Mouse (Mus musculus): ENCODE results near the gene Omt2a. TPM values are rescaled to one million over a fixed set of nuclear protein-coding genes. Genes with fewer than 3 reads are reported as not detected.

The Omt2a gene
- not detected in 2 replicates for polyA plus RNA-seq (2012; rRNA removed)

GRCm38 (mm10) chr9:78314696-78315095, at the start of gene Omt2a:
Gene Omt2a, minus strand, starts transcription at chr9:78314796.

DNA sequence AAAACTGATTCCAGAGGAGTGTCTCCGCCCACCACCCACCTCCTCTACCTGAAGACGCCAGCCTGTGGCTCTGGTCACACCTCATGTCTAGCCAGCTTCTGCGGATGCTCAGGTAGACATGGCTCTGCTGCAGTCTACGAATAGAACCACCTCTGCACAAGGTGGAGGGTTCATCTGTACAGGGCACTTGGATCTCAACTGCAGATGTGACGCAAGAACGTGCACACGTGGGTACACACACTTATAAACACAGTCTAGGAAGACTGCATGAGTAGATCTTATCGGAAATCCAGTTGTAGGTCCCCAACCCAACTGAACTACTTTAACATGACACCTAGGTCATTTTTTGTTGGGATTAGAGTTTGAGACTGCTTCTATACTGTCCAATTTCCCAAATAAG, 41.0 kb upstream of the Omt2a start, which contains the start of gene Gsta2:
TSS of gene Gsta2 (minus strand) at position 178 of the 400 bp plus-strand sequence.

GRCm38 (mm10) chr9:78327289-78327688, 12.7 kb upstream of the Omt2a start, which contains the start of gene Omt2b:
Gene Omt2b, plus strand, starts transcription at chr9:78327589.

DNA sequence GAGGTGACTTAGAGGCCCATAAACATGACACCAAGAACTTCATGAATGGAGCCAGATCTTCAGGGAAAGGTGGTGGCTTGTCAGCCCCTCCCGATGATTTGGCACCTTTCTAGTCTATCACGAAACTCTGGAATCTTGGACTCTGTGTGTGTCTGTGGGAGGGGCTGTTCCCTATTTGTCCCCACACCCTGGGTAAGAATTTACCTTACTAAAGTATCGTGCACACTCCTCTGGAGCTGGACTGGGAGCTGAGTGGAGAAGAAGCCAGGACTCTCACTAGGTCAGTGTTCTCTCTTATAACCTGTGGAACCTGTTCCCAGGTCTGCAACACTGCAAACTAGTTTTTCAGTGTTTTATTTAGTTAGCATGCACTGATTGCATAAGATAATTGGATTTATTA, 24.9 kb downstream of the Omt2a start, which contains the start of gene Gm10639:
TSS of gene Gm10639 (plus strand) at position 201 of the 400 bp plus-strand sequence.

Other genes with a start within 250 kb of the Omt2a start
- gene Fbxo9, start 205.7 kb downstream of the Omt2a start, polyA plus RNA-seq (2012; rRNA removed), result 30.4 and 38.4 TPM in 2 replicates
- 20.0 and 29.5 TPM in 2 replicates for gene Ick, start 205.6 kb downstream of the Omt2a start, polyA plus RNA-seq (2012; rRNA removed)
- 54.2 and 59.9 TPM in 2 replicates for gene Gsta4, start 132.0 kb downstream of the Omt2a start, polyA plus RNA-seq (2012; rRNA removed)
- not detected in 2 replicates for gene Gsta1, start 84.1 kb downstream of the Omt2a start, polyA plus RNA-seq (2012; rRNA removed)
- gene Gm3776, start 57.7 kb downstream of the Omt2a start, polyA plus RNA-seq (2012; rRNA removed), result not detected in 2 replicates
- not detected in 2 replicates for gene Gm10639, start 24.9 kb downstream of the Omt2a start, polyA plus RNA-seq (2012; rRNA removed)
- gene Omt2b, start 12.8 kb upstream of the Omt2a start, polyA plus RNA-seq (2012; rRNA removed), result not detected in 2 replicates
- not detected in 2 replicates for gene Gsta2, start 41.0 kb upstream of the Omt2a start, polyA plus RNA-seq (2012; rRNA removed)
- 0.48 and 2.1 TPM in 2 replicates for gene Dppa5a, start 53.4 kb upstream of the Omt2a start, polyA plus RNA-seq (2012; rRNA removed)
- 1.8 and 2.7 TPM in 2 replicates for gene Ooep, start 63.9 kb upstream of the Omt2a start, polyA plus RNA-seq (2012; rRNA removed)
- gene Ddx43, start 81.0 kb upstream of the Omt2a start, polyA plus RNA-seq (2012; rRNA removed), result 0.37 and 0.42 TPM in 2 replicates
- 0.56 and 0.96 TPM in 2 replicates for gene Cgas, start 128.4 kb upstream of the Omt2a start, polyA plus RNA-seq (2012; rRNA removed)
- gene Mto1, start 133.4 kb upstream of the Omt2a start, polyA plus RNA-seq (2012; rRNA removed), result 15.9 and 21.2 TPM in 2 replicates
- gene Gm17324, start 134.0 kb upstream of the Omt2a start, polyA plus RNA-seq (2012; rRNA removed), result 0.06 and 0.08 TPM in 2 replicates
- 10,218 and 10,405 TPM in 2 replicates for gene Eef1a1, start 174.4 kb upstream of the Omt2a start, polyA plus RNA-seq (2012; rRNA removed)